9 mouse cellular contexts compared by ENCODE assay signal in the genomic region with DNA sequence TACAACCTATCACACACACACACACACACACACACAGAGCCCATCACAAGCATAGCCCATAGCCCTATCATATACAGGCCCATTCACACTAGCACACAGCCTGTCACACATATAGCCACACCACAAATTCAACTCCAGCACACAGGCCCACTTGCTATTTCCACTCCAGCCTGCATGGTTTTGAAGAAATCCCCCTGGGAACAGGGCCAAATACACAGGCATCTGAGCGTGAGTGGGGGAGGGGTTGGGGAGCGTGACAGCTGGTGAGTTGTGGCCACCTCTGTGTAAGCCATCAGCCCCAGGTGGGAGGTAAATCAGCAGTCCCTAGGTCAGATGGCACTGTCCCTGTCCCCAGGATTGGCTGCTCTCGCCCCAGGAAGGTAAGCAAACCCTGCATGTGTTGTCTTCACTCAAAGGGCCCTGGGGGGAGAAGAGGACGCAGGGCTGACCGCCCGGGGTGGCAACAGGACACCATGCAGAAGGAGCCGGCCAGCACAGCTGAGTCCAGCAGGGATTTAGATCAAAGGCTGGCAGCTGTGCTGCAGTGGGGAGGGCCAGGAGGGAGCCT.
DNase-seq lines count a peak whose midpoint lies in the region; ATAC-seq and TF ChIP-seq lines count a peak whose summit lies in the region.
"Had no signal": no experiment of that assay in that cellular context is flagged by ENCODE, and none has a peak within 500 bp of the region (broad histone marks: within the 10 kb centered on the region; RNA-seq: fewer than 3 reads in every experiment).

No protein-coding gene starts in this region.

- peak; percentile 56; the same call in 1 of the 2 replicates for ATAC-seq in intestine, embryonic 14.5 days (replicated peaks; ENCODE audit: low FRiP score, low TSS enrichment, low read depth)
- no peak for ATAC-seq in intestine, postnatal 0 days
- peak; percentile 86 for ATAC-seq in embryonic facial prominence, embryonic 14.5 days (ENCODE audit: low read depth)
- peak; percentile 62; the same call in 1 of the 2 replicates for ATAC-seq in hindbrain, postnatal 0 days

- peaks cover 25% of the 10 kb centered on the region; the same call in 1 of the 2 replicates for H3K4me1 ChIP-seq in intestine, embryonic 14.5 days (replicated peaks; ENCODE audit: control insufficient read depth, insufficient read depth, low read length)
- no peaks in the 10 kb centered on the region for H3K4me1 ChIP-seq in intestine, postnatal 0 days (replicated peaks; ENCODE audit: control insufficient read depth, insufficient read depth, low read length)
- H3K4me1 ChIP-seq in embryonic facial prominence, embryonic 14.5 days (ENCODE audit: control insufficient read depth, insufficient read depth, low read length): peaks cover 8% of the 10 kb centered on the region
- peaks cover 9% of the 10 kb centered on the region for H3K4me1 ChIP-seq in hindbrain, postnatal 0 days (ENCODE audit: insufficient read depth, low read length)

- no peak for TF ChIP-seq CTCF in intestine, postnatal 0 days (IDR thresholded peaks at IDR 0.05; ENCODE audit: low read depth)
- no peak for TF ChIP-seq CTCF in hindbrain, postnatal 0 days (IDR thresholded peaks at IDR 0.05; ENCODE audit: low read depth)

- WGBS in intestine, embryonic 14.5 days: 20% methylated on average over 7 of the region's 7 CpGs
- 43% methylated on average over 7 of the region's 7 CpGs for WGBS in intestine, postnatal 0 days
- 9% methylated on average over 6 of the region's 7 CpGs for WGBS in embryonic facial prominence, embryonic 14.5 days
- 10% methylated on average over 7 of the region's 7 CpGs for WGBS in hindbrain, postnatal 0 days

- H3K27me3 ChIP-seq in intestine, embryonic 14.5 days (replicated peaks; ENCODE audit: control insufficient read depth, insufficient read depth, low read length): no peaks in the 10 kb centered on the region
- H3K27me3 ChIP-seq in intestine, postnatal 0 days (replicated peaks; ENCODE audit: control insufficient read depth, insufficient read depth, low read length): no peaks in the 10 kb centered on the region
- H3K27me3 ChIP-seq in embryonic facial prominence, embryonic 14.5 days (replicated peaks; ENCODE audit: control insufficient read depth, insufficient read depth, low read length): no peaks in the 10 kb centered on the region
- no peaks in the 10 kb centered on the region for H3K27me3 ChIP-seq in hindbrain, postnatal 0 days (ENCODE audit: insufficient read depth, low read length)

- H3K36me3 ChIP-seq in intestine, embryonic 14.5 days (ENCODE audit: control insufficient read depth, insufficient read depth, low read length): no peaks in the 10 kb centered on the region
- H3K36me3 ChIP-seq in intestine, postnatal 0 days (ENCODE audit: control insufficient read depth, insufficient read depth): no peaks in the 10 kb centered on the region
- H3K36me3 ChIP-seq in embryonic facial prominence, embryonic 14.5 days (ENCODE audit: control insufficient read depth, insufficient read depth, low read length): no peaks in the 10 kb centered on the region
- no peaks in the 10 kb centered on the region for H3K36me3 ChIP-seq in hindbrain, postnatal 0 days (ENCODE audit: insufficient read depth, low read length)

- H3K9ac ChIP-seq in intestine, embryonic 14.5 days (ENCODE audit: low read length): no peak overlapping the region
- H3K9ac ChIP-seq in intestine, postnatal 0 days (ENCODE audit: low read depth, low read length): no peak overlapping the region
- no peak overlapping the region for H3K9ac ChIP-seq in embryonic facial prominence, embryonic 14.5 days (ENCODE audit: low read depth, low read length)
- H3K9ac ChIP-seq in hindbrain, postnatal 0 days (replicated peaks; ENCODE audit: low read length): no peak overlapping the region
- H3K9ac ChIP-seq: liver, embryonic 14.5 days had no signal

- no peak overlapping the region for H3K4me2 ChIP-seq in intestine, embryonic 14.5 days (ENCODE audit: low read length)
- H3K4me2 ChIP-seq in intestine, postnatal 0 days (replicated peaks; ENCODE audit: low read depth): no peak overlapping the region
- H3K4me2 ChIP-seq in embryonic facial prominence, embryonic 14.5 days (ENCODE audit: low read depth, low read length): no peak overlapping the region
- no peak overlapping the region for H3K4me2 ChIP-seq in hindbrain, postnatal 0 days (ENCODE audit: low read depth, low read length)

- intact Hi-C loops in left cerebral cortex, postnatal 36 days (cut with DNase I): no loop called here

- no peak overlapping the region for H3K4me3 ChIP-seq in intestine, embryonic 14.5 days (ENCODE audit: low read depth, low read length)
- no peak overlapping the region for H3K4me3 ChIP-seq in intestine, postnatal 0 days (ENCODE audit: low read depth, low read length)
- H3K4me3 ChIP-seq in embryonic facial prominence, embryonic 14.5 days (ENCODE audit: low read depth, low read length): no peak overlapping the region
- no peak overlapping the region for H3K4me3 ChIP-seq in hindbrain, postnatal 0 days (ENCODE audit: low read length)

- H3K9me3 ChIP-seq in intestine, embryonic 14.5 days (ENCODE audit: control insufficient read depth, low read length): no peaks in the 10 kb centered on the region
- H3K9me3 ChIP-seq in intestine, postnatal 0 days (ENCODE audit: control insufficient read depth): no peaks in the 10 kb centered on the region
- H3K9me3 ChIP-seq in embryonic facial prominence, embryonic 14.5 days (ENCODE audit: control insufficient read depth, low read length): no peaks in the 10 kb centered on the region
- H3K9me3 ChIP-seq in hindbrain, postnatal 0 days (ENCODE audit: low read length): no peaks in the 10 kb centered on the region

- peak overlapping the region; percentile 16; the same call in 1 of the 2 replicates for H3K27ac ChIP-seq in intestine, embryonic 14.5 days (ENCODE audit: low read depth)
- H3K27ac ChIP-seq in intestine, postnatal 0 days (ENCODE audit: low read depth, low read length): no peak overlapping the region
- H3K27ac ChIP-seq in embryonic facial prominence, embryonic 14.5 days (replicated peaks; ENCODE audit: low read depth, low read length): no peak overlapping the region
- no peak overlapping the region for H3K27ac ChIP-seq in hindbrain, postnatal 0 days
- H3K27ac ChIP-seq: liver, embryonic 14.5 days had no signal

- DNase-seq in intestine, embryonic 14.5 days (ENCODE audit: low spot score): no peak
- peak; percentile 89 for DNase-seq in embryonic facial prominence, embryonic 14.5 days (ENCODE audit: low spot score)
- peak; percentile 75 for DNase-seq in hindbrain, postnatal 0 days (ENCODE audit: low spot score)
- peak; percentile 56 for DNase-seq in neural tube, embryonic 10.5 days (ENCODE audit: extremely low spot score, low spot score)
- DNase-seq in layer of hippocampus, postnatal 25 days (ENCODE audit: extremely low spot score in 1 of 2, low spot score in 1 of 2): no peak
- DNase-seq in left cerebral cortex, postnatal 36 days (ENCODE audit: low spot score in 2 of 2): no peak
- no peak for DNase-seq in layer of hippocampus, adult 9-11 months

Comparison
In these comparisons a context has a peak if more than half of its experiments do, and no peak if none do; other contexts are left out.
1. DNase-seq: peak in embryonic facial prominence, embryonic 14.5 days (single experiment), hindbrain, postnatal 0 days (single experiment) and neural tube, embryonic 10.5 days (single experiment); none in intestine, embryonic 14.5 days (single experiment), layer of hippocampus, postnatal 25 days (0 of 2), left cerebral cortex, postnatal 36 days (0 of 2) and layer of hippocampus, adult 9-11 months (single experiment).